Mouse (Mus musculus) lung, adult 2 months (tissue): ENCODE measurements around the gene Pgbd5.

Experiments used
- CTCF ChIP-seq: fragments of 200-500 bp; IDR thresholded peaks from 2 replicates; pipeline ENCODE4 v1.5.1; 2011; ENCODE audit warnings: mild to moderate bottlenecking, low read length, control low read depth; ENCODE audit not compliant: insufficient read depth
- POLR2A ChIP-seq: fragments of 200-500 bp; IDR thresholded peaks from 2 replicates; pipeline ENCODE4 v1.6.1; 2011; ENCODE audit warnings: low read depth, mild to moderate bottlenecking, control low read depth, low read length, borderline replicate concordance; ENCODE audit errors: extremely low read depth

DNA sequence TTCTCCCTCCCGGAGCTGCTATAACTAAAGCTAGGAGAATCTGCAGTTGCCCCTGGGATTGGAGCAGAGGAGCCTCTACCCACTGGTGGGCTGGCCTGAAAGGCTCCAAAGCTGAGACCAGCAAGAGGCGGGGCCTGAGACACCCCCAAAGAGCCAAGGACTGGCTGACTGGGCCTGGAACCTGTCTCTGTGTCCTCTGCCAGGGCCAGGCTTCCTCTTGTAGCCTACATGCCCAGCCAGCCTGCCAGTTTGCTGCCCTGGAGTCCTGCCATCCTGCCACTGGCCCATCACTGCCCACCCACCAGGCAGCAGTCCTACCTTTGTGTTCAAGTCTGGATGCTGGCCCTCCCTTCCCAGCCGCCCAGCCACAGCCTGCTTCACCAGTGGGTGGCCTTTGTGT is 109.0 kb downstream of the Pgbd5 start:
- TF ChIP-seq POLR2A, result no peak
- no peak for TF ChIP-seq CTCF
